ENCODE assay signal across 12 mouse cellular contexts in genomic region chr16:20032328-20033081, GRCm38 (mm10). TPM values are rescaled to one million over a fixed set of nuclear protein-coding genes. Genes with fewer than 3 reads are reported as not detected.
A peak's percentile ranks its signal among the peaks of the same experiment; 100 is the strongest.
DNase-seq lines count a peak whose midpoint lies in the region; ATAC-seq lines count a peak whose summit lies in the region.
"Had no signal": no experiment of that assay in that cellular context is flagged by ENCODE, and none has a peak within 500 bp of the region (broad histone marks: within the 10 kb centered on the region; RNA-seq: fewer than 3 reads in every experiment).

No protein-coding gene starts in this region.

- H3K4me3 ChIP-seq in forebrain, embryonic 12.5 days (replicated peaks): no peak overlapping the region
- H3K4me3 ChIP-seq: layer of hippocampus, adult 2 months; stomach, embryonic 15.5 days had no signal

- no peak for ATAC-seq in forebrain, embryonic 12.5 days (ENCODE audit: low FRiP score)

- H3K4me1 ChIP-seq in forebrain, embryonic 12.5 days: no peaks in the 10 kb centered on the region
- H3K4me1 ChIP-seq: stomach, embryonic 15.5 days had no signal

- no peak overlapping the region for H3K9ac ChIP-seq in forebrain, embryonic 12.5 days
- H3K9ac ChIP-seq: stomach, embryonic 15.5 days had no signal

- no peak overlapping the region for H3K27ac ChIP-seq in forebrain, embryonic 12.5 days
- H3K27ac ChIP-seq: layer of hippocampus, adult 2 months; macrophage; stomach, embryonic 15.5 days had no signal

- WGBS in forebrain, embryonic 12.5 days: 84% methylated on average over 4 of the region's 4 CpGs

- no peaks in the 10 kb centered on the region for H3K9me3 ChIP-seq in forebrain, embryonic 12.5 days
- H3K9me3 ChIP-seq: stomach, embryonic 15.5 days had no signal

- H3K36me3 ChIP-seq in forebrain, embryonic 12.5 days (replicated peaks): no peaks in the 10 kb centered on the region
- H3K36me3 ChIP-seq: stomach, embryonic 15.5 days had no signal

- no peaks in the 10 kb centered on the region for H3K27me3 ChIP-seq in forebrain, embryonic 12.5 days
- H3K27me3 ChIP-seq: stomach, embryonic 15.5 days had no signal

- DNase-seq in embryo, embryonic 10.5 days (ENCODE audit: low spot score): peak; percentile 2
- DNase-seq in embryo, embryonic 10 days (ENCODE audit: low spot score): no peak
- peak; percentile 15 for DNase-seq in urinary bladder, postnatal 25 days (ENCODE audit: low spot score)
- no peak for DNase-seq in urinary bladder, postnatal 4 days (ENCODE audit: low spot score in 2 of 2)
- peak; percentile 23 to 64 for DNase-seq in kidney, postnatal 25 days
- peak; percentile 94 for DNase-seq in skeletal muscle tissue, adult 2 months (ENCODE audit: low read depth, low spot score)
- no peak for DNase-seq in left cerebral cortex, postnatal 25 days (ENCODE audit: low spot score in 2 of 2)
- DNase-seq: cerebellum, adult 2 months had no signal

- intact Hi-C loops in left cerebral cortex, postnatal 25 days (cut with DNase I): no loop called here

- H3K4me2 ChIP-seq in forebrain, embryonic 12.5 days: no peak overlapping the region
- H3K4me2 ChIP-seq: stomach, embryonic 15.5 days had no signal

RNA-seq across cellular contexts. Expression of gene Klhl6, which starts 49.7 kb away (rescaled TPM):
- total RNA-seq in left cerebral cortex, postnatal 25 days (2021): 1 to 10 TPM; 1.1 to 2.3 TPM
- 5.0 and 5.7 TPM in 2 replicates for polyA plus RNA-seq in forebrain, embryonic 12.5 days (2016; fragmentation: Nextera tagmentation; extraction: Ambion mirVana)

Comparison
In these comparisons a context has a peak if more than half of its experiments do, and no peak if none do; other contexts are left out.
1. DNase-seq: peak in embryo, embryonic 10.5 days (single experiment), urinary bladder, postnatal 25 days (single experiment), kidney, postnatal 25 days (2 of 2) and skeletal muscle tissue, adult 2 months (single experiment); none in embryo, embryonic 10 days (single experiment), urinary bladder, postnatal 4 days (0 of 2) and left cerebral cortex, postnatal 25 days (0 of 2).